ENCODE assay signal across 24 mouse cellular contexts in genomic region chr9:44024096-44024495, GRCm38 (mm10). TPM values are rescaled to one million over a fixed set of nuclear protein-coding genes. Genes with fewer than 3 reads are reported as not detected.
"Had no signal": no experiment of that assay in that cellular context is flagged by ENCODE, and none has a peak within 500 bp of the region (broad histone marks: within the 10 kb centered on the region; RNA-seq: fewer than 3 reads in every experiment).

No protein-coding gene starts in this region.

- H3K4me1 ChIP-seq: limb, embryonic 12.5 days; limb, embryonic 15.5 days; megakaryocyte, embryonic 14.5 days; midbrain, embryonic 10.5 days; midbrain, embryonic 13.5 days had no signal

- DNase-seq: kidney, adult 11 months; kidney, adult 8-10 months; kidney, postnatal 10 days; kidney, postnatal 36 days; layer of hippocampus, postnatal 36 days; left cerebral cortex, postnatal 4 days; liver, postnatal 0 days; lung, embryonic 14.5 days; right cerebral cortex, postnatal 14 days; right cerebral cortex, postnatal 4 days; thymus, postnatal 14 days had no signal

- ATAC-seq: liver, postnatal 0 days; lung, postnatal 0 days; midbrain, embryonic 13.5 days; midbrain, embryonic 16.5 days had no signal

- H3K9ac ChIP-seq: kidney, embryonic 15.5 days; limb, embryonic 12.5 days; limb, embryonic 15.5 days; liver, embryonic 14.5 days; liver, postnatal 0 days; lung, embryonic 14.5 days; midbrain, embryonic 13.5 days had no signal

- H3K36me3 ChIP-seq: kidney, embryonic 15.5 days; limb, embryonic 12.5 days; limb, embryonic 15.5 days; midbrain, embryonic 10.5 days; midbrain, embryonic 13.5 days had no signal

- H3K27me3 ChIP-seq: kidney, embryonic 15.5 days; limb, embryonic 12.5 days; limb, embryonic 15.5 days; midbrain, embryonic 13.5 days had no signal

- H3K27ac ChIP-seq: kidney, embryonic 15.5 days; limb, embryonic 12.5 days; limb, embryonic 15.5 days; liver, embryonic 14.5 days; macrophage; midbrain, embryonic 10.5 days; midbrain, embryonic 13.5 days; stomach, postnatal 0 days had no signal

- H3K4me3 ChIP-seq: kidney, embryonic 15.5 days; limb, embryonic 12.5 days; limb, embryonic 15.5 days; megakaryocyte, embryonic 14.5 days; midbrain, embryonic 10.5 days; midbrain, embryonic 13.5 days; myocyte had no signal

RNA-seq across cellular contexts. Expression of gene Thy1, which starts 19.1 kb away (rescaled TPM):
- polyA plus RNA-seq: limb, embryonic 12.5 days; midbrain, embryonic 10.5 days; myocyte; neural tube, embryonic 11.5 days had no signal
